Mouse (Mus musculus) liver, embryonic 11.5 days (tissue): ENCODE measurements around the gene Ankk1. TPM values are rescaled to one million over a fixed set of nuclear protein-coding genes. Genes with fewer than 3 reads are reported as not detected.

Source experiments
- ATAC-seq: fragments of 200-750 bp; cut with Nextera tagmentation; replicated peaks from 2 replicates; pipeline ENCODE4 v1.8.0; 2017; ENCODE audit warnings: moderate number of reproducible peaks, mild to moderate bottlenecking, moderate TSS enrichment, moderate library complexity; ENCODE audit not compliant: low FRiP score
- DNase-seq: peaks from one replicate; pipeline ENCODE4 v3.0.0-alpha.2; 2017; ENCODE audit warnings: low spot score
- H3K27ac ChIP-seq: fragments of 300-500 bp; sonication (generic); 2 replicates; pipeline ENCODE4 v1.5.1; 2014; ENCODE audit warnings: mild to moderate bottlenecking, low read depth, low read length, control low read depth
- H3K27me3 ChIP-seq: fragments of 300-500 bp; sonication (generic); replicated peaks from 2 replicates; pipeline ENCODE4 v1.6.1; 2014; ENCODE audit warnings: low read length, mixed read lengths; ENCODE audit not compliant: control insufficient read depth, insufficient read depth
- H3K36me3 ChIP-seq: fragments of 300-500 bp; sonication (generic); 2 replicates; pipeline ENCODE4 v1.6.1; 2014; ENCODE audit warnings: mild to moderate bottlenecking, low read length, moderate library complexity, mixed read lengths; ENCODE audit not compliant: control insufficient read depth, insufficient read depth
- H3K4me1 ChIP-seq: fragments of 300-500 bp; sonication (generic); replicated peaks from 2 replicates; pipeline ENCODE4 v1.6.1; 2014; ENCODE audit warnings: low read length, mixed read lengths; ENCODE audit not compliant: control insufficient read depth, insufficient read depth
- H3K4me2 ChIP-seq: fragments of 300-500 bp; sonication (generic); 2 replicates; pipeline ENCODE4 v1.6.1; 2014; ENCODE audit warnings: mild to moderate bottlenecking, control low read depth, moderate library complexity
- H3K4me3 ChIP-seq: fragments of 300-500 bp; sonication (generic); 2 replicates; pipeline ENCODE4 v1.5.1; 2014; ENCODE audit warnings: low read depth, low read length, control low read depth
- H3K9ac ChIP-seq: fragments of 300-500 bp; sonication (generic); 2 replicates; pipeline ENCODE4 v1.6.1; 2014; ENCODE audit warnings: low read depth, low read length, control low read depth
- H3K9me3 ChIP-seq: fragments of 300-500 bp; sonication (generic); 2 replicates; pipeline ENCODE4 v1.6.1; 2016; ENCODE audit warnings: low read length, inconsistent platforms, mixed read lengths; ENCODE audit not compliant: control insufficient read depth
- WGBS: fragments of 180-500 bp; shearing (Covaris S2); extraction: QIAGEN DNeasy Blood & Tissue Kit; methylation state at CpG from one replicate; pipeline ENCODE4 v1.1.7; 2014; 5-methylcytosine and 5-hydroxymethylcytosine counted together
- polyA plus RNA-seq: library from polyadenylated mRNA; unstranded; fragments of >200 nt; fragmentation: Nextera tagmentation; extraction: Ambion mirVana; gene quantifications from 2 replicates; pipeline ENCODE4 v1.2.1, GENCODE M21; 2014

The Ankk1 gene
- polyA plus RNA-seq, 1 experiment from 2014 or later: not detected

DNA sequence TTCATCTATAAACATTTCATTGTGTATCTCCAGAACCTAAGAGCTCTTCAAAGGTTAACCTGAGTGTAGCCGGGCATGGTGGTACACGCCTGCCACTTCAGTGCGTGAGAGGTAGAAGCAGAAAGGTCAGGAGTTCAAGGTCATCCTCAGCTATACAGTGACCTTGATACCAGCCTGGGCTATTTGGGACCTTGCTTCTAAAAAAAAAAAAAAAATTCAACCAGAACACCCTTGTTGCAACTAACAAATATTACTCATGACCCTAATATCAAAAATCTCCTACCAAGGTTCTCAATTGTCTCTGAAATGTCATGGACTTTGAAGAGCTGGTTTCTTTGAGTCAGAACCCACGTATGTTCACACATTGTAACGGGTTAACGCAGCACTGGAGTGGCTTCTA lies 42.0 kb downstream of the Ankk1 start:
- no peak overlapping the region for H3K27ac ChIP-seq
- no peak for ATAC-seq
- 72% methylated on average over 6 of the region's 6 CpGs for WGBS

DNA sequence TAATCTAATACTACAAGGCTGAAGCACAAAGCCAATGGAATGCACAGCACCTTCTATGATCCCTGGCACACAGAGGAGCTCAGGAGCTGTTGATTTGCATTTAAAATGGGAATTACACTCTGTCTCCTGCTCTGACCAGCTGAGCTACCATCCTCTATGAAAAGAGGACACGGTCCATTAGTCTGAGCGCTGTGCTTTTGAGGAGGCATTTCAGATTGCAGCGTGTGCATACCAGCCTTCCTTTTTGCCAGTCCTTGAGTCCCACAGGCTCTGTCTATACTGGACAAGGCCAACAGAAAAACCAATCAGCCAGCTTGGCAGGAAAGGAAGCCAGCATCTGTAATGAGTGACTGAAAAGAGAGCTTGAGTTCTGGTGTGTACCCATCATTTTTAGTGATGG lies 42.8 kb downstream of the Ankk1 start:
- no peak overlapping the region for H3K27ac ChIP-seq
- H3K36me3 ChIP-seq: no peaks in the 10 kb centered on the region
- H3K9ac ChIP-seq: no peak overlapping the region
- H3K4me2 ChIP-seq: no peak overlapping the region
- WGBS: 87% methylated on average over 3 of the region's 3 CpGs
- H3K9me3 ChIP-seq: no peaks in the 10 kb centered on the region
- no peaks in the 10 kb centered on the region for H3K27me3 ChIP-seq
- no peaks in the 10 kb centered on the region for H3K4me1 ChIP-seq
- no peak for ATAC-seq
- H3K4me3 ChIP-seq: no peak overlapping the region
- no peak for DNase-seq

More for the DNA sequence above, 42.0 kb downstream of the Ankk1 start:
- no peaks in the 10 kb centered on the region for H3K9me3 ChIP-seq
- no peak overlapping the region for H3K4me2 ChIP-seq
- H3K9ac ChIP-seq: no peak overlapping the region
- H3K4me1 ChIP-seq: no peaks in the 10 kb centered on the region
- DNase-seq: no peak
- H3K27me3 ChIP-seq: no peaks in the 10 kb centered on the region
- no peak overlapping the region for H3K4me3 ChIP-seq
- H3K36me3 ChIP-seq: no peaks in the 10 kb centered on the region

DNA sequence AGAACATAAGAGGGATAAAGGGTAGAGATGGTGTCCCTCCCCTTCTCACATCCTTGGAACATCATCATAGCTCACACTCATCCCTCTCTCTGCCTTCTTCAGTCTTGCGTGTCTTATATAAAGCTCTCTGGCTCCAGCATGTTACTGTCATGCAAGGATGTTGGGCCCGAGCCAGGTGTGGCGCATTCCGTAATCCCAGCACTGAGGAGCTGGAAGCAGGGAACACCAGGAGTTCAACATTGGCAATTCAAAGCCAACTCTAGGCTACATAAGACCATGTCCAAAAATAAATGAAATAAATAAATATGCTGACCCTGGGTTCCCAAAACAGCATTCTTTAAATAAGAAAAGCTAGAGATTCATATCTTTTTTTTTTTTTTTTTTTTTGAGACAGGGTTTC lies 46.9 kb downstream of the Ankk1 start:
- Histone ChIP-seq H3K4me2 (no peak overlapping the region), H3K4me3 (no peak overlapping the region), H3K36me3 (no peaks in the 10 kb centered on the region), H3K4me1 (no peaks in the 10 kb centered on the region), H3K9me3 (no peaks in the 10 kb centered on the region), H3K9ac (no peak overlapping the region), H3K27me3 (no peaks in the 10 kb centered on the region), H3K27ac (no peak overlapping the region)
- 82% methylated on average over 4 of the region's 4 CpGs for WGBS
- ATAC-seq (no peak), DNase-seq (no peak)

DNA sequence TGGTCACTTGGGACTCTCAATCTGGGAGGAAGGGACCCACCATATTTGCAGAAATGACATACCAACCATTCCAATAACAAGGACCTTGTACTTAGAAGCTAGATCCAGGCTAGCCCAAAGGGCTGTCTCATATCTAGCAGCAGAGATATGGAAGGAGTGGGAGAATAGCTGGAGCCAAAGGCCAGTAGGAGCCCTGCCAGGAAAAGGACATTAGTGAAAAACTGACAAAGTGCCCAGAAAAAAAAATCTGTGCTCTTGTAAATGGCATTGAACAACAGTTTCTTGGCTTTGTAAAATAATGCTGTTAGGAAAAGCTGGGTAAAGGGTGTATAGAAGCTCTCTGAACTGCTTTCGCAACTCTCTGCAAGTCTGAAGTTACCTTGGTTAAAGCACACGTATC lies 52.9 kb downstream of the Ankk1 start:
- H3K9ac ChIP-seq: no peak overlapping the region
- H3K4me1 ChIP-seq: no peaks in the 10 kb centered on the region
- no peak for ATAC-seq
- no peaks in the 10 kb centered on the region for H3K36me3 ChIP-seq
- H3K9me3 ChIP-seq: no peaks in the 10 kb centered on the region
- no peak overlapping the region for H3K4me2 ChIP-seq
- no peak for DNase-seq
- 80% methylated on average over 2 of the region's 2 CpGs for WGBS
- H3K27me3 ChIP-seq: no peaks in the 10 kb centered on the region
- no peak overlapping the region for H3K4me3 ChIP-seq
- H3K27ac ChIP-seq: no peak overlapping the region

DNA sequence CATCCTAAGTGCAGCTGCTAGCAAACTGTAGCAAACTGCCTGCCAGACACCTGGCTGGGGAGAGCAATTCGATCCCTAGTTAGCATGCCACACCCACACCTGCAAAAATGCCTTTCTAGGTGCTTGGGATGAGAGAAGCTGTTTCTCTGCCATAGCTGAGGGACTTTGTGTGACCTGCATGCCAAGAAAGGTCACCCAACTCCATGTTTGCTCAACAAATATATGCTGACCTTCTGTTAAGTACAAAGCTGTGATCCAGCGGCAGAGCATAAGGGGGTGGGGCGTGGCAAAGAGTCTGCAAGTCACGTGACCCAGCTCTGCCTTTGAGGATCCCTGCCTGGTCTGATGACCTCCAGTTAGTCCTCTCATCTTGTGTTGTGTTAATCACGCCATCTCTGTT lies 61.1 kb downstream of the Ankk1 start:
- H3K36me3 ChIP-seq: no peaks in the 10 kb centered on the region
- no peaks in the 10 kb centered on the region for H3K4me1 ChIP-seq
- DNase-seq (no peak), ATAC-seq (no peak; the same call in 1 of the 2 replicates)
- H3K9me3 ChIP-seq: no peaks in the 10 kb centered on the region
- no peak overlapping the region for H3K27ac ChIP-seq
- WGBS: 19% methylated on average over 5 of the region's 5 CpGs
- no peak overlapping the region for H3K4me3 ChIP-seq
- no peaks in the 10 kb centered on the region for H3K27me3 ChIP-seq
- H3K9ac ChIP-seq: no peak overlapping the region
- no peak overlapping the region for H3K4me2 ChIP-seq

Other genes with a start within 250 kb of the Ankk1 start
- gene Gm4894, start 176.5 kb downstream of the Ankk1 start, polyA plus RNA-seq: not detected in 2 replicates
- not detected in 2 replicates for gene Drd2, start 86.4 kb downstream of the Ankk1 start, polyA plus RNA-seq
- 0.68 and 0.77 TPM in 2 replicates for gene Ttc12, start 59.2 kb upstream of the Ankk1 start, polyA plus RNA-seq